Mouse (Mus musculus) neutrophil, adult 65 days (primary cell): ENCODE data around the gene Ndufv1. TPM values are rescaled to one million over a fixed set of nuclear protein-coding genes. Genes with fewer than 3 reads are reported as not detected.

ENCODE experiments used
- total RNA-seq: library from RNA; stranded (reverse); gene quantifications from 2 replicates; pipeline ENCODE4 v1.2.4, GENCODE M21; 2023

Gene Ndufv1
- 40.2 and 72.5 TPM in 2 replicates for total RNA-seq

GRCm38 (mm10) chr19:4012432-4013022 is at the start of gene Ndufv1:
Ndufv1 (minus strand) TSS chr19:4012806.

GRCm38 (mm10) chr19:4059069-4059740 is 46.6 kb upstream of the Ndufv1 start, which contains the start of gene Gstp3:
Gstp3 (minus strand) TSS chr19:4059569.

GRCm38 (mm10) chr19:4045966-4046865 is 33.6 kb upstream of the Ndufv1 start, which contains the start of gene Gstp2:
Gstp2 (minus strand) TSS chr19:4046023.

GRCm38 (mm10) chr19:4037788-4038232 is 25.2 kb upstream of the Ndufv1 start, which contains the start of gene Gstp1:
Gstp1 (minus strand) TSS chr19:4037985.

GRCm38 (mm10) chr19:4003112-4003511 is 9.5 kb downstream of the Ndufv1 start, which contains the start of gene Doc2g:
Doc2g (plus strand) TSS chr19:4003313.

GRCm38 (mm10) chr19:4000119-4000900 is 12.3 kb downstream of the Ndufv1 start, which contains the start of the genes Nudt8 and Gm49405:
Nudt8 (plus strand) TSS chr19:4000580.
Gm49405 (plus strand) TSS chr19:4000626.

GRCm38 (mm10) chr19:3992416-3992815 is 20.2 kb downstream of the Ndufv1 start, which contains the start of gene Tbx10:
Tbx10 (plus strand) TSS chr19:3992752.

DNA sequence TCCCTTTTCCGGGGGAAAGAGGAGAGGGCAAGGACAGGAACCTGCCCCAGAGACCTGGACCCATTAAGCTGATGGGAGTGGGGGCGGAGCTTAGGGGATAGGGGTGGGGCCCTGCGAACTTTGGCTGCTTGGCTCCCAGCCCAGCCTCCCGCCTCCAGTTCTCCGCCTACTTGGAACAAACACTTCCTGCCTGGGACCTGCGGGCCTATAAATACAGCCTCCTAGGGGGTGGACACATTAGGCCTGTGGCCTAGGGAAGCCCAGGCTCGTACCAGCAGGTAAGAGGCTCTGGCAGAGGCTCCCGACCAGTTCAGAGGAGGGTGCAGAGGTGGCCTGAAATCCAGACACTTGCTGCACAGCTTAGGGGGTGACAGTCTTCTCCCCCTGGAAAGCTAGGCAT is 26.3 kb downstream of the Ndufv1 start, which contains the start of gene Acy3:
Gene Acy3 (plus strand): TSS at position 237 of the 400 bp plus-strand sequence.

GRCm38 (mm10) chr19:3972229-3972628 is 40.4 kb downstream of the Ndufv1 start, which contains the start of gene Aldh3b2:
Aldh3b2 (plus strand) TSS chr19:3972328.

GRCm38 (mm10) chr19:3958470-3958869 is 54.1 kb downstream of the Ndufv1 start, which contains the start of gene Aldh3b3:
Aldh3b3 (plus strand) TSS chr19:3958645.

Other genes with a start within 250 kb of the Ndufv1 start
- 83.5 and 94.8 TPM in 2 replicates for gene Kmt5b, start 245.4 kb downstream of the Ndufv1 start, total RNA-seq
- 104 and 157 TPM in 2 replicates for gene Chka, start 161.0 kb downstream of the Ndufv1 start, total RNA-seq
- 235 and 315 TPM in 2 replicates for gene Tcirg1, start 105.7 kb downstream of the Ndufv1 start, total RNA-seq
- 44.6 and 47.3 TPM in 2 replicates for gene Ndufs8, start 100.0 kb downstream of the Ndufv1 start, total RNA-seq
- gene Aldh3b1, start 83.0 kb downstream of the Ndufv1 start, total RNA-seq, result 138 and 146 TPM in 2 replicates
- gene Unc93b1, start 77.6 kb downstream of the Ndufv1 start, total RNA-seq, result 222 and 238 TPM in 2 replicates
- 12.3 and 13.0 TPM in 2 replicates for gene Aldh3b3, start 54.2 kb downstream of the Ndufv1 start, total RNA-seq
- 14.1 and 14.2 TPM in 2 replicates for gene Aldh3b2, start 40.5 kb downstream of the Ndufv1 start, total RNA-seq
- 0.41 and 0.82 TPM in 2 replicates for gene Acy3, start 26.2 kb downstream of the Ndufv1 start, total RNA-seq
- not detected in 2 replicates for gene Tbx10, start 20.1 kb downstream of the Ndufv1 start, total RNA-seq
- gene Nudt8, start 12.2 kb downstream of the Ndufv1 start, total RNA-seq, result 4.5 and 5.4 TPM in 2 replicates
- 0.59 and 0.79 TPM in 2 replicates for gene Gm49405, start 12.2 kb downstream of the Ndufv1 start, total RNA-seq
- 0.88 and 1.4 TPM in 2 replicates for gene Doc2g, start 9.5 kb downstream of the Ndufv1 start, total RNA-seq
- 38.4 and 47.3 TPM in 2 replicates for gene Gstp1, start 25.2 kb upstream of the Ndufv1 start, total RNA-seq
- gene Gstp2, start 33.2 kb upstream of the Ndufv1 start, total RNA-seq, result 12.5 and 18.8 TPM in 2 replicates
- 4.0 and 6.2 TPM in 2 replicates for gene Gstp3, start 46.8 kb upstream of the Ndufv1 start, total RNA-seq
- not detected in 2 replicates for gene Cabp2, start 68.8 kb upstream of the Ndufv1 start, total RNA-seq
- gene Cdk2ap2, start 84.4 kb upstream of the Ndufv1 start, total RNA-seq, result 295 and 307 TPM in 2 replicates
- gene Pitpnm1, start 87.2 kb upstream of the Ndufv1 start, total RNA-seq, result 207 and 345 TPM in 2 replicates
- gene Aip, start 113.1 kb upstream of the Ndufv1 start, total RNA-seq, result 85.4 and 90.4 TPM in 2 replicates
- gene Gpr152, start 127.0 kb upstream of the Ndufv1 start, total RNA-seq, result 0.09 and 0.13 TPM in 2 replicates
- 0.27 TPM in 1 of 2 replicates, not detected in the other for gene Cabp4, start 131.2 kb upstream of the Ndufv1 start, total RNA-seq
- gene Coro1b, start 135.8 kb upstream of the Ndufv1 start, total RNA-seq, result 170 and 186 TPM in 2 replicates
- gene Ptprcap, start 140.8 kb upstream of the Ndufv1 start, total RNA-seq, result 6.2 and 13.3 TPM in 2 replicates
- 34.6 and 55.9 TPM in 2 replicates for gene Rps6kb2, start 150.5 kb upstream of the Ndufv1 start, total RNA-seq
- gene Carns1, start 162.7 kb upstream of the Ndufv1 start, total RNA-seq, result 38.1 and 50.5 TPM in 2 replicates
- 151 and 157 TPM in 2 replicates for gene Tbc1d10c, start 178.5 kb upstream of the Ndufv1 start, total RNA-seq
- 354 and 408 TPM in 2 replicates for gene Ppp1ca, start 179.3 kb upstream of the Ndufv1 start, total RNA-seq
- 21.5 and 29.4 TPM in 2 replicates for gene Rad9a, start 188.9 kb upstream of the Ndufv1 start, total RNA-seq
- 3.7 and 5.2 TPM in 2 replicates for gene Clcf1, start 201.4 kb upstream of the Ndufv1 start, total RNA-seq
- not detected in 2 replicates for gene AC109138.7, start 201.6 kb upstream of the Ndufv1 start, total RNA-seq
- gene Pold4, start 219.1 kb upstream of the Ndufv1 start, total RNA-seq, result 48.2 and 61.9 TPM in 2 replicates